In genomic region chr1:74748643-74749271, GRCm38 (mm10) we compare ENCODE assay signal across 8 mouse cellular contexts. TPM values are rescaled to one million over a fixed set of nuclear protein-coding genes. Genes with fewer than 3 reads are reported as not detected.
A peak's percentile ranks its signal among the peaks of the same experiment; 100 is the strongest.
DNase-seq lines count a peak whose midpoint lies in the region; ATAC-seq and TF ChIP-seq lines count a peak whose summit lies in the region.

Gene Prkag3, minus strand, starts transcription at chr1:74749221.

- H3K4me3 ChIP-seq in CH12.LX (replicated peaks in 1 of 3; ENCODE audit: low read depth in 2 of 3, low read length in 2 of 3, poor library complexity in 1 of 3) = peak within 1 kb of the TSS in 2 of 3 experiments; percentile 21 to 39
- peak within 1 kb of the TSS; percentile 43 for H3K4me3 ChIP-seq in forebrain, embryonic 10.5 days
- H3K4me3 ChIP-seq in heart, embryonic 15.5 days = peak within 1 kb of the TSS; percentile 49
- H3K4me3 ChIP-seq in lung, embryonic 16.5 days (ENCODE audit: low read length) = peak within 1 kb of the TSS; percentile 36

- ATAC-seq in heart, embryonic 15.5 days (replicated peaks; ENCODE audit: insufficient number of reproducible peaks, insufficient read depth, low FRiP score, low read depth) = peak; percentile 77
- ATAC-seq in lung, embryonic 16.5 days (ENCODE audit: low read depth) = peak; percentile 78
- ATAC-seq in erythroblast, adult 5-6 weeks (replicated peaks; ENCODE audit: low FRiP score, poor library complexity, severe bottlenecking) = no peak

- no peaks in the 10 kb centered on the region for H3K36me3 ChIP-seq in CH12.LX (replicated peaks in 1 of 2; ENCODE audit: control insufficient read depth in 1 of 2, insufficient read depth in 1 of 2, low read length in 1 of 2)
- no peaks in the 10 kb centered on the region for H3K36me3 ChIP-seq in forebrain, embryonic 10.5 days (replicated peaks)
- no peaks in the 10 kb centered on the region for H3K36me3 ChIP-seq in heart, embryonic 15.5 days
- no peaks in the 10 kb centered on the region for H3K36me3 ChIP-seq in lung, embryonic 16.5 days (ENCODE audit: control insufficient read depth, insufficient read depth, low read length)

- in situ Hi-C loops in CH12.LX (cut with MboI; ENCODE audit: low pct_ligation_motif_present, low pct_unique_long_range_greater_than_20kb, low sequenced_read_pairs) = no loop called here

- TF ChIP-seq CTCF in CH12.LX (conservative IDR thresholded peaks at IDR 0.05 in 1 of 2, IDR thresholded peaks at IDR 0.05 in 1 of 2; ENCODE audit: low read depth in 2 of 2, low read length in 2 of 2) = peak in 1 of 2 experiments; percentile 82; a peak in 2 of 4 replicates

- peak; percentile 16 for TF ChIP-seq RAD21 in CH12.LX (IDR thresholded peaks at IDR 0.05; ENCODE audit: low read depth, low read length)

- H3K79me2 ChIP-seq in CH12.LX (replicated peaks; ENCODE audit: control insufficient read depth, extremely low read depth, insufficient read depth, poor library complexity, severe bottlenecking) = no peaks in the 10 kb centered on the region

- 10% methylated on average over 30 of the region's 30 CpGs for WGBS in forebrain, embryonic 10.5 days
- WGBS in heart, embryonic 15.5 days = 6% methylated on average over 30 of the region's 30 CpGs
- 8% methylated on average over 30 of the region's 30 CpGs for WGBS in lung, embryonic 16.5 days

- H3K4me1 ChIP-seq in CH12.LX (ENCODE audit: control insufficient read depth in 1 of 2, insufficient read depth in 2 of 2) = peaks cover 15 to 23% of the 10 kb centered on the region in 2 experiments
- H3K4me1 ChIP-seq in forebrain, embryonic 10.5 days = peaks cover 8% of the 10 kb centered on the region; the same call in 1 of the 2 replicates
- peaks cover 30% of the 10 kb centered on the region for H3K4me1 ChIP-seq in heart, embryonic 15.5 days (replicated peaks)
- peaks cover 5% of the 10 kb centered on the region for H3K4me1 ChIP-seq in lung, embryonic 16.5 days (replicated peaks; ENCODE audit: control insufficient read depth, insufficient read depth, low read length)

- DNase-seq in CH12.LX (ENCODE audit: extremely low read depth) = peak; percentile 50
- DNase-seq in adrenal gland, adult 18-20 months (ENCODE audit: low spot score in 2 of 2) = peak; percentile 45 to 60
- DNase-seq in forebrain, embryonic 10.5 days (ENCODE audit: extremely low spot score, low spot score) = peak; percentile 55
- peak; percentile 47 for DNase-seq in kidney, postnatal 14 days
- peak; percentile 71 for DNase-seq in retina, postnatal 1 day

- TF ChIP-seq POLR2A in CH12.LX (IDR thresholded peaks at IDR 0.05; ENCODE audit: low read depth, low read length) = no peak; the same call in 1 of the 2 replicates

- peaks cover 10% of the 10 kb centered on the region for H3K27me3 ChIP-seq in CH12.LX (replicated peaks)
- H3K27me3 ChIP-seq in forebrain, embryonic 10.5 days (ENCODE audit: poor library complexity, severe bottlenecking) = peaks cover 43% of the 10 kb centered on the region
- peaks cover 8% of the 10 kb centered on the region; the same call in 1 of the 2 replicates for H3K27me3 ChIP-seq in heart, embryonic 15.5 days
- H3K27me3 ChIP-seq in lung, embryonic 16.5 days (ENCODE audit: control insufficient read depth, insufficient read depth, low read depth, low read length) = peaks cover 6% of the 10 kb centered on the region

- peak within 1 kb of the TSS; percentile 30 for H3K4me2 ChIP-seq in CH12.LX (ENCODE audit: insufficient read depth, low read depth, poor library complexity, severe bottlenecking)
- H3K4me2 ChIP-seq in heart, embryonic 15.5 days = peak within 1 kb of the TSS; percentile 71
- H3K4me2 ChIP-seq in lung, embryonic 16.5 days (ENCODE audit: low read depth, low read length) = peak within 1 kb of the TSS; percentile 51

- TF ChIP-seq EP300 in CH12.LX (IDR thresholded peaks at IDR 0.05; ENCODE audit: low read length) = no peak

- H3K9ac ChIP-seq in CH12.LX (ENCODE audit: insufficient read depth, low read depth) = no peak within 1 kb of the TSS
- peak within 1 kb of the TSS; percentile 69 for H3K9ac ChIP-seq in heart, embryonic 15.5 days
- peak within 1 kb of the TSS; percentile 53 for H3K9ac ChIP-seq in lung, embryonic 16.5 days (ENCODE audit: low read length)

- no peaks in the 10 kb centered on the region for H3K9me3 ChIP-seq in CH12.LX (replicated peaks; ENCODE audit: low read length)
- H3K9me3 ChIP-seq in forebrain, embryonic 10.5 days = no peaks in the 10 kb centered on the region
- no peaks in the 10 kb centered on the region for H3K9me3 ChIP-seq in heart, embryonic 15.5 days (replicated peaks)
- no peaks in the 10 kb centered on the region for H3K9me3 ChIP-seq in lung, embryonic 16.5 days (ENCODE audit: control insufficient read depth, low read length)

- dilution Hi-C loops in CH12.LX (cut with MboI; ENCODE audit: extremely low pct_ligation_motif_present, extremely low pct_unique_long_range_greater_than_20kb, low sequenced_read_pairs) = no loop called here

- H3K27ac ChIP-seq in CH12.LX (ENCODE audit: insufficient read depth, low read depth) = no peak within 1 kb of the TSS
- peak within 1 kb of the TSS; percentile 56; the same call in 1 of the 2 replicates for H3K27ac ChIP-seq in forebrain, embryonic 10.5 days
- H3K27ac ChIP-seq in heart, embryonic 15.5 days = peak within 1 kb of the TSS; percentile 81
- H3K27ac ChIP-seq in lung, embryonic 16.5 days (ENCODE audit: low read length) = no peak within 1 kb of the TSS

TF ChIP-seq in CH12.LX, 34 proteins besides CTCF, POLR2A, EP300 and RAD21:
- no peak for TF ChIP-seq KAT2A (IDR thresholded peaks at IDR 0.05; ENCODE audit: insufficient replicate concordance, low read length)
- TF ChIP-seq ZC3H11A (IDR thresholded peaks at IDR 0.05; ENCODE audit: low read depth, low read length) = no peak
- no peak for TF ChIP-seq MYC (IDR thresholded peaks at IDR 0.05; ENCODE audit: low read depth, low read length)
- TF ChIP-seq SMC3 (IDR thresholded peaks at IDR 0.05; ENCODE audit: low read depth, low read length) = peak; percentile 47
- TF ChIP-seq TBP (conservative IDR thresholded peaks at IDR 0.05; ENCODE audit: low read depth, low read length) = no peak
- no peak for TF ChIP-seq CHD2 (IDR thresholded peaks at IDR 0.05; ENCODE audit: low read length)
- TF ChIP-seq UBTF (IDR thresholded peaks at IDR 0.05; ENCODE audit: low read depth, low read length) = peak; percentile 91; the same call in 1 of the 2 replicates
- 0 out of 2 replicates have a peak, but pooled peaks have one; percentile 15 for TF ChIP-seq IRF4 (IDR thresholded peaks at IDR 0.05; ENCODE audit: low read depth, low read length)
- TF ChIP-seq MAZ (IDR thresholded peaks at IDR 0.05; ENCODE audit: low read depth, low read length) = no peak
- no peak for TF ChIP-seq CHD1 (IDR thresholded peaks at IDR 0.05; ENCODE audit: low read depth, low read length)
- 0 out of 2 replicates have a peak, but pooled peaks have one; percentile 45 for TF ChIP-seq ELF1 (IDR thresholded peaks at IDR 0.05; ENCODE audit: low read depth, low read length)
- no peak; the same call in 1 of the 2 replicates for TF ChIP-seq TCF12 (IDR thresholded peaks at IDR 0.05; ENCODE audit: low read depth, low read length)

RNA-seq across cellular contexts. Expression of gene Prkag3, which starts in this region (rescaled TPM):
- total RNA-seq in CH12.LX (2012; rRNA removed) (0.08 and 0.13 TPM in 2 replicates), CH12.LX (2014; rRNA removed) (0.09 TPM in 1 of 2 replicates, not detected in the other)
- polyA plus RNA-seq in CH12.LX (2012; ENCODE audit: insufficient read length, low read depth) = 0.12 TPM in 1 of 2 replicates, not detected in the other
- total RNA-seq in adrenal gland, adult 18-20 months (2021) = under 1 TPM; 0.17 to 0.26 TPM
- 0.20 TPM in 1 of 2 replicates, not detected in the other for polyA plus RNA-seq in forebrain, embryonic 10.5 days (2016; fragmentation: Nextera tagmentation; extraction: Ambion mirVana)
- polyA plus RNA-seq in heart, embryonic 15.5 days (2015; fragmentation: Nextera tagmentation; extraction: Ambion mirVana) = 3.8 and 4.6 TPM in 2 replicates
- polyA plus RNA-seq in lung, embryonic 16.5 days (2015; fragmentation: Nextera tagmentation; extraction: Ambion mirVana) = 0.67 and 1.7 TPM in 2 replicates
- total RNA-seq in erythroblast, adult 5-6 weeks (2015; ENCODE audit: low replicate concordance) = not detected in 2 replicates
- 0.14 TPM in 1 of 2 replicates, not detected in the other for total RNA-seq in erythroblast, adult 5-6 weeks (2017; ENCODE audit: low replicate concordance)

Comparison
In these comparisons a context has a peak if more than half of its experiments do, and no peak if none do; other contexts are left out.
1. Peak in DNase-seq, H3K4me3 ChIP-seq and H3K4me2 ChIP-seq in CH12.LX; RNA of the gene not detected or under 1 TPM.
2. Peak in DNase-seq in adrenal gland, adult 18-20 months; RNA of the gene not detected or under 1 TPM.
3. Peak in DNase-seq, H3K4me3 ChIP-seq and H3K27ac ChIP-seq in forebrain, embryonic 10.5 days; RNA of the gene not detected or under 1 TPM.